Mouse (Mus musculus) heart, postnatal 0 days (tissue): ENCODE results near the gene Pla1a.

Experiments
- CTCF ChIP-seq: IDR thresholded peaks from 2 replicates; pipeline ENCODE4 v1.5.1; 2016; ENCODE audit warnings: antibody characterized with exemption, control low read depth, low read depth
- EP300 ChIP-seq: IDR thresholded peaks from 2 replicates; pipeline ENCODE4 v1.6.1; 2016; ENCODE audit warnings: antibody characterized with exemption, low read depth

GRCm38 (mm10) chr16:38374379-38375140 lies 58.4 kb downstream of the Pla1a start:
- TF ChIP-seq EP300 (no peak), CTCF (no peak)
